Mouse (Mus musculus) neural tube, embryonic 14.5 days (tissue): ENCODE results near the gene Gpr152. TPM values are rescaled to one million over a fixed set of nuclear protein-coding genes. Genes with fewer than 3 reads are reported as not detected.
A peak's percentile ranks its signal among the peaks of the same experiment; 100 is the strongest.

Experiments
- ATAC-seq: fragments of 200-750 bp; cut with Nextera tagmentation; 2 replicates; pipeline ENCODE4 v1.8.0; 2017; ENCODE audit warnings: low read depth, mild to moderate bottlenecking, moderate TSS enrichment, moderate library complexity
- H3K27ac ChIP-seq: fragments of 300-500 bp; sonication (generic); 2 replicates; pipeline ENCODE4 v1.5.1; 2014; ENCODE audit warnings: low read depth, mild to moderate bottlenecking, control low read depth, low read length, moderate library complexity, mixed read lengths
- H3K27me3 ChIP-seq: fragments of 300-500 bp; sonication (generic); 2 replicates; pipeline ENCODE4 v1.6.1; 2014; ENCODE audit warnings: low read length; ENCODE audit not compliant: control insufficient read depth, insufficient read depth
- H3K36me3 ChIP-seq: fragments of 300-500 bp; sonication (generic); 2 replicates; pipeline ENCODE4 v1.6.1; 2014; ENCODE audit warnings: low read length, mixed read lengths; ENCODE audit not compliant: control insufficient read depth, insufficient read depth
- H3K4me1 ChIP-seq: fragments of 300-500 bp; sonication (generic); 2 replicates; pipeline ENCODE4 v1.6.1; 2014; ENCODE audit warnings: low read length; ENCODE audit not compliant: control insufficient read depth, insufficient read depth
- H3K4me2 ChIP-seq: fragments of 300-500 bp; sonication (generic); 2 replicates; pipeline ENCODE4 v1.6.1; 2014; ENCODE audit warnings: mild to moderate bottlenecking, low read depth, low read length, control low read depth
- H3K4me3 ChIP-seq: fragments of 300-500 bp; sonication (generic); 2 replicates; pipeline ENCODE4 v1.5.1; 2014; ENCODE audit warnings: low read depth, low read length, control low read depth, mixed read lengths
- H3K9ac ChIP-seq: fragments of 300-500 bp; sonication (generic); replicated peaks from 2 replicates; pipeline ENCODE4 v1.6.1; 2014; ENCODE audit warnings: low read depth, mild to moderate bottlenecking, control low read depth, low read length, mixed read lengths
- H3K9me3 ChIP-seq: fragments of 300-500 bp; sonication (generic); 2 replicates; pipeline ENCODE4 v1.6.1; 2016; ENCODE audit warnings: low read length; ENCODE audit not compliant: control insufficient read depth
- WGBS: fragments of 180-500 bp; shearing (Covaris S2); extraction: QIAGEN DNeasy Blood & Tissue Kit; methylation state at CpG from one replicate; pipeline ENCODE4 v1.1.7; 2014; 5-methylcytosine and 5-hydroxymethylcytosine counted together
- polyA plus RNA-seq: library from polyadenylated mRNA; unstranded; fragments of >200 nt; fragmentation: Nextera tagmentation; extraction: Ambion mirVana; gene quantifications from 2 replicates; pipeline ENCODE4 v1.2.1, GENCODE M21; 2014

The Gpr152 gene
- not detected in 2 replicates for polyA plus RNA-seq

GRCm38 (mm10) chr19:4139446-4139845 lies at the start of gene Gpr152:
Gene Gpr152 (plus strand): TSS chr19:4139787.
- no peaks in the 10 kb centered on the region for H3K27me3 ChIP-seq
- no peak within 1 kb of the TSS for H3K4me3 ChIP-seq
- ATAC-seq, result no peak
- no peaks in the 10 kb centered on the region for H3K4me1 ChIP-seq
- no peak within 1 kb of the TSS for H3K27ac ChIP-seq
- H3K9ac ChIP-seq, result no peak within 1 kb of the TSS
- H3K36me3 ChIP-seq, result no peaks in the 10 kb centered on the region
- no peak within 1 kb of the TSS for H3K4me2 ChIP-seq
- 74% methylated on average over 2 of the region's 2 CpGs for WGBS
- H3K9me3 ChIP-seq, result no peaks in the 10 kb centered on the region

GRCm38 (mm10) chr19:4090446-4090845 lies 49.1 kb upstream of the Gpr152 start:
- no peaks in the 10 kb centered on the region for H3K36me3 ChIP-seq
- H3K9me3 ChIP-seq, result no peaks in the 10 kb centered on the region
- no peak for ATAC-seq
- H3K27me3 ChIP-seq, result no peaks in the 10 kb centered on the region
- no peaks in the 10 kb centered on the region for H3K4me1 ChIP-seq
- no peak overlapping the region for H3K4me2 ChIP-seq
- H3K4me3 ChIP-seq, result no peak overlapping the region
- no peak overlapping the region for H3K27ac ChIP-seq
- WGBS, result 86% methylated on average over 3 of the region's 3 CpGs
- no peak overlapping the region for H3K9ac ChIP-seq

GRCm38 (mm10) chr19:4091383-4091782 lies 48.2 kb upstream of the Gpr152 start:
- no peaks in the 10 kb centered on the region for H3K9me3 ChIP-seq
- H3K4me1 ChIP-seq, result peaks cover 4% of the 10 kb centered on the region; the same call in 1 of the 2 replicates
- no peak overlapping the region for H3K4me3 ChIP-seq
- no peaks in the 10 kb centered on the region for H3K27me3 ChIP-seq
- ATAC-seq, result no peak
- WGBS, result 59% methylated on average over 2 of the region's 2 CpGs
- no peak overlapping the region for H3K4me2 ChIP-seq
- no peak overlapping the region for H3K27ac ChIP-seq
- no peak overlapping the region for H3K9ac ChIP-seq
- H3K36me3 ChIP-seq, result no peaks in the 10 kb centered on the region

GRCm38 (mm10) chr19:4092750-4093149 lies 46.8 kb upstream of the Gpr152 start:
- no peak overlapping the region for H3K4me2 ChIP-seq
- peaks cover 10% of the 10 kb centered on the region; the same call in 1 of the 2 replicates for H3K4me1 ChIP-seq
- H3K27ac ChIP-seq, result no peak overlapping the region
- no peak overlapping the region for H3K9ac ChIP-seq
- H3K27me3 ChIP-seq, result no peaks in the 10 kb centered on the region
- no peaks in the 10 kb centered on the region for H3K9me3 ChIP-seq
- no peak overlapping the region for H3K4me3 ChIP-seq
- WGBS, result 86% methylated on average over 3 of the region's 3 CpGs
- H3K36me3 ChIP-seq, result no peaks in the 10 kb centered on the region
- ATAC-seq, result no peak

GRCm38 (mm10) chr19:4093772-4094171 lies 45.8 kb upstream of the Gpr152 start:
- WGBS, result 77% methylated on average over 7 of the region's 7 CpGs
- H3K4me2 ChIP-seq, result no peak overlapping the region
- no peak for ATAC-seq
- no peaks in the 10 kb centered on the region for H3K9me3 ChIP-seq
- H3K4me1 ChIP-seq, result peaks cover 14% of the 10 kb centered on the region; the same call in 1 of the 2 replicates
- H3K27ac ChIP-seq, result no peak overlapping the region
- no peak overlapping the region for H3K9ac ChIP-seq
- H3K4me3 ChIP-seq, result no peak overlapping the region
- H3K36me3 ChIP-seq, result no peaks in the 10 kb centered on the region
- H3K27me3 ChIP-seq, result no peaks in the 10 kb centered on the region

- Histone ChIP-seq H3K27me3 (no peaks in the 10 kb centered on the region), H3K36me3 (no peaks in the 10 kb centered on the region), H3K4me2 (no peak overlapping the region), H3K9ac (no peak overlapping the region), H3K9me3 (no peaks in the 10 kb centered on the region), H3K4me3 (no peak overlapping the region), H3K4me1 (peaks cover 20% of the 10 kb centered on the region; the same call in 1 of the 2 replicates), H3K27ac (no peak overlapping the region)
- WGBS, result 80% methylated on average over 3 of the region's 3 CpGs
- ATAC-seq, result no peak
These were observed 45.2 kb upstream of the Gpr152 start for GRCm38 (mm10) chr19:4094348-4094747.

GRCm38 (mm10) chr19:4094774-4095303 lies 44.7 kb upstream of the Gpr152 start:
- WGBS, result 86% methylated on average over 5 of the region's 5 CpGs
- ATAC-seq, result no peak
- H3K9me3 ChIP-seq, result no peaks in the 10 kb centered on the region
- H3K36me3 ChIP-seq, result no peaks in the 10 kb centered on the region
- no peak overlapping the region for H3K4me3 ChIP-seq
- H3K4me1 ChIP-seq, result peaks cover 20% of the 10 kb centered on the region; the same call in 1 of the 2 replicates
- no peak overlapping the region for H3K9ac ChIP-seq
- no peak overlapping the region for H3K4me2 ChIP-seq
- H3K27ac ChIP-seq, result no peak overlapping the region
- H3K27me3 ChIP-seq, result no peaks in the 10 kb centered on the region

GRCm38 (mm10) chr19:4095802-4096201 lies 43.8 kb upstream of the Gpr152 start:
- 65% methylated on average over 3 of the region's 3 CpGs for WGBS
- peaks cover 25% of the 10 kb centered on the region for H3K4me1 ChIP-seq
- no peak overlapping the region for H3K9ac ChIP-seq
- no peak for ATAC-seq
- peak overlapping the region; percentile 85 for H3K27ac ChIP-seq
- H3K27me3 ChIP-seq, result no peaks in the 10 kb centered on the region
- H3K4me3 ChIP-seq, result no peak overlapping the region; the same call in 1 of the 2 replicates
- no peaks in the 10 kb centered on the region for H3K36me3 ChIP-seq
- peak overlapping the region; percentile 83 for H3K4me2 ChIP-seq
- no peaks in the 10 kb centered on the region for H3K9me3 ChIP-seq

GRCm38 (mm10) chr19:4096642-4097440 lies 42.7 kb upstream of the Gpr152 start, which contains the start of gene Cdk2ap2:
Gene Cdk2ap2 (plus strand): TSS chr19:4097182.
- Histone ChIP-seq H3K4me1 (peaks cover 34% of the 10 kb centered on the region), H3K9me3 (no peaks in the 10 kb centered on the region), H3K4me3 (peak within 1 kb of the TSS; percentile 58), H3K36me3 (no peaks in the 10 kb centered on the region), H3K9ac (peak within 1 kb of the TSS; percentile 57), H3K27ac (peak within 1 kb of the TSS; percentile 85), H3K4me2 (peak within 1 kb of the TSS; percentile 83), H3K27me3 (no peaks in the 10 kb centered on the region)
- peak; percentile 94 for ATAC-seq
- under 1% methylated on average over 65 of the region's 65 CpGs for WGBS
